Mouse (Mus musculus) limb, embryonic 11.5 days (tissue): ENCODE data around the gene Fam161a. TPM values are rescaled to one million over a fixed set of nuclear protein-coding genes. Genes with fewer than 3 reads are reported as not detected.

ENCODE experiments used
- ATAC-seq: fragments of 200-750 bp; cut with Nextera tagmentation; 2 replicates; pipeline ENCODE4 v1.8.0; 2017; ENCODE audit warnings: low read depth; ENCODE audit not compliant: insufficient number of reproducible peaks, low FRiP score, low TSS enrichment
- DNase-seq: peaks from one replicate; pipeline ENCODE4 v3.0.0-alpha.2; 2015; ENCODE audit warnings: low spot score
- H3K27ac ChIP-seq: fragments of 300-500 bp; sonication (generic); replicated peaks from 2 replicates; pipeline ENCODE4 v1.5.1; 2014; ENCODE audit warnings: low read depth, mild to moderate bottlenecking, low read length
- H3K27me3 ChIP-seq: fragments of 300-500 bp; sonication (generic); 2 replicates; pipeline ENCODE4 v1.6.1; 2014; ENCODE audit warnings: mild to moderate bottlenecking, low read length, mixed read lengths; ENCODE audit not compliant: control insufficient read depth, insufficient read depth
- H3K36me3 ChIP-seq: fragments of 300-500 bp; sonication (generic); 2 replicates; pipeline ENCODE4 v1.6.1; 2014; ENCODE audit warnings: mild to moderate bottlenecking, low read length, moderate library complexity, mixed read lengths; ENCODE audit not compliant: control insufficient read depth, insufficient read depth
- H3K4me1 ChIP-seq: fragments of 300-500 bp; sonication (generic); 2 replicates; pipeline ENCODE4 v1.6.1; 2014; ENCODE audit warnings: low read length, mixed read lengths; ENCODE audit not compliant: control insufficient read depth, insufficient read depth
- H3K4me2 ChIP-seq: fragments of 300-500 bp; sonication (generic); 2 replicates; pipeline ENCODE4 v1.6.1; 2014; ENCODE audit warnings: low read depth, mild to moderate bottlenecking, moderate library complexity; ENCODE audit not compliant: severe bottlenecking
- H3K4me3 ChIP-seq: fragments of 300-500 bp; sonication (generic); 2 replicates; pipeline ENCODE4 v1.5.1; 2014; ENCODE audit warnings: low read depth, low read length
- H3K9ac ChIP-seq: fragments of 300-500 bp; sonication (generic); 2 replicates; pipeline ENCODE4 v1.6.1; 2014; ENCODE audit warnings: mild to moderate bottlenecking, low read length
- H3K9me3 ChIP-seq: fragments of 300-500 bp; sonication (generic); 2 replicates; pipeline ENCODE4 v1.6.1; 2016; ENCODE audit warnings: low read length; ENCODE audit not compliant: control insufficient read depth
- WGBS: fragments of 180-500 bp; shearing (Covaris S2); extraction: QIAGEN DNeasy Blood & Tissue Kit; methylation state at CpG from one replicate; pipeline ENCODE4 v1.1.7; 2014; 5-methylcytosine and 5-hydroxymethylcytosine counted together
- polyA plus RNA-seq: library from polyadenylated mRNA; unstranded; fragments of >200 nt; fragmentation: Nextera tagmentation; extraction: Ambion mirVana; gene quantifications from 2 replicates; pipeline ENCODE4 v1.2.1, GENCODE M21; 2014

The Fam161a gene
- polyA plus RNA-seq, 1 experiment from 2014 or later: 2.5 TPM

DNA sequence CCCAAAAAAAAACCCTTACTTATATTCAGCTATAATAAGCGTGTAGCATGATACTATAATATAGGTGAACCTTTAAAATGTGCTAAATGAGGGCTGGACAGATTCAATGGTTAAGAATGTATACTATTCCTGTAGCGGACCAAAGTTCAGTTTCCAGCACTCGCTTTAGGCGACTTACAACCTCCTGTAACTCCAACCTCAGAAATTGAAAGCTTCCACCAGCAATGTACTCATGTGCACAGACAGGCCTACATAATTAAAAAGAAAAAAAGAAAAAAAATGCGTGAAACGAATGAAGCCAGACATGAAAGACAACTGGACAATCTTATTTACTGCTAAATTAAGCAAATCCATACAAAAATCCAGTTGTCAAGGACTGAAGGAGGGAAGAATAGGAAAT lies 24.5 kb upstream of the Fam161a start:
- H3K4me2 ChIP-seq: no peak overlapping the region
- H3K4me3 ChIP-seq: no peak overlapping the region
- H3K4me1 ChIP-seq: peaks cover 6% of the 10 kb centered on the region
- no peaks in the 10 kb centered on the region for H3K36me3 ChIP-seq
- no peak overlapping the region for H3K27ac ChIP-seq
- no peak overlapping the region for H3K9ac ChIP-seq
- 77% methylated on average over 6 of the region's 6 CpGs for WGBS
- no peak for DNase-seq
- H3K27me3 ChIP-seq: no peaks in the 10 kb centered on the region
- no peaks in the 10 kb centered on the region for H3K9me3 ChIP-seq
- ATAC-seq: no peak

DNA sequence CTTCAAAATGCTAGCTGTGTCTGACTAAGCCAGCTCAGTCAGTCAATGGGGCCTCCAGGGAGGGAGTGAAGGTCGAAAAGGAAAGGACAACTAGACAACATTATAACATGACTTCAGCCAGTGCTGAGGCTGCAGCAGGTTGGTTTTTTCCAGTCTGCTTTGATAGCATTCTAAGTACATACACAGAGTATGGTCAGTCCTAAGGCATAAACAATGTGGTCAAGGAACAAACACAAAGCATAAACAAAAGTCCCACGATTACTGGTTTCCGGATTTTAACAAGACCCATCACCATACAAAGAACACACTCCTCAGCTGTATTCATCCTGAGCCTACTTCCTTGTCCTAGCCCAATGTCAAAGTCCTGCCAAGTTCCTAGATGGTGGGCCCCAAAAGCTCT lies 21.8 kb upstream of the Fam161a start:
- H3K27me3 ChIP-seq: no peaks in the 10 kb centered on the region
- no peaks in the 10 kb centered on the region for H3K36me3 ChIP-seq
- DNase-seq: no peak
- H3K4me1 ChIP-seq: peaks cover 6% of the 10 kb centered on the region
- no peak overlapping the region for H3K4me2 ChIP-seq
- no peak for ATAC-seq
- no peak overlapping the region for H3K9ac ChIP-seq
- H3K4me3 ChIP-seq: no peak overlapping the region
- H3K9me3 ChIP-seq: no peaks in the 10 kb centered on the region
- 82% methylated on average over 3 of the region's 3 CpGs for WGBS
- no peak overlapping the region for H3K27ac ChIP-seq

DNA sequence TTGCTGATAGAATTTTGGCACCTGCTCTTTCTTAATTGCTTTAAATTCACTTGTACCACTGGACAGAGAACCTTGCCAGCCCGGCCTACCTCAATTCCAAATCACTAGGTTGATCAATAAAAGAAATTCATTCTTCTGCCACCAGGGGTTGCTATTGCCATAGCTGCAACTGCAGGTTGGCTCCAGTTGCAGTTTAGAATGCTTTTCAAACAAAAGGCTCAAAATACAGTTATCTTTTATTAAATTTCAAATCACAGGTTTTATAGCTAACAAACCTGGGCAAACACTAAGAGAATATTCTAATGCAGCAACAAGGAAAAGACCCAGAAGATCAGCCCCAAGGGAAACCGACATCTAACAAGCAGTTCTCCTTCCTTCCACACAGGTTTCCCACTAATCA lies 20.0 kb upstream of the Fam161a start:
- peak; percentile 36 for DNase-seq
- ATAC-seq: no peak
- no peaks in the 10 kb centered on the region for H3K27me3 ChIP-seq
- 50% methylated on average over 2 of the region's 2 CpGs for WGBS
- no peak overlapping the region for H3K9ac ChIP-seq
- no peaks in the 10 kb centered on the region for H3K9me3 ChIP-seq
- no peaks in the 10 kb centered on the region for H3K36me3 ChIP-seq
- H3K4me2 ChIP-seq: no peak overlapping the region
- H3K4me1 ChIP-seq: peaks cover 9% of the 10 kb centered on the region
- H3K27ac ChIP-seq: no peak overlapping the region
- no peak overlapping the region for H3K4me3 ChIP-seq

DNA sequence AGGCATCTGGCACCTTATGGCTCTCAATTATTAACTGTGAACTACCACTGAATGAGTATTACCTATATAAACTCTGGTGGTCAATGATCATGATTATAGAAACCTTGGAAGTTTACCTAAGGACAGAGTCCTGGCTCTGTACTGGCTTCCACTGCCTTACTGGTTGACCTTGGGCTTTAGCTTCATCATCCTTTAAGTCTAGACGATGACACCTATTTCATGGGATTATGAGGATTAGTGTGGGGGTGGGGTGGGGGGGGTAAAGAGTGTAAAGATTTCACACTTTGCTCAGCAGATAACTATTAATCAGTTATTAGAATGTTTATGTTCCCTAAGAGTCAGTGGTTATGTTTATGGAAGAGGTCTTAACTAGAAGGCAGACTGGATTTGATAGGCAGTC lies 17.5 kb upstream of the Fam161a start:
- DNase-seq (no peak), ATAC-seq (no peak)
- peak overlapping the region; percentile 76; the same call in 1 of the 2 replicates for H3K9ac ChIP-seq
- H3K9me3 ChIP-seq: no peaks in the 10 kb centered on the region
- H3K4me2 ChIP-seq: peak overlapping the region; percentile 92
- H3K27ac ChIP-seq: no peak overlapping the region
- peak overlapping the region; percentile 63 for H3K4me3 ChIP-seq
- H3K4me1 ChIP-seq: peaks cover 9% of the 10 kb centered on the region
- H3K27me3 ChIP-seq: no peaks in the 10 kb centered on the region
- WGBS: 50% methylated on average over 1 of the region's 1 CpGs
- no peaks in the 10 kb centered on the region; the same call in 1 of the 2 replicates for H3K36me3 ChIP-seq

DNA sequence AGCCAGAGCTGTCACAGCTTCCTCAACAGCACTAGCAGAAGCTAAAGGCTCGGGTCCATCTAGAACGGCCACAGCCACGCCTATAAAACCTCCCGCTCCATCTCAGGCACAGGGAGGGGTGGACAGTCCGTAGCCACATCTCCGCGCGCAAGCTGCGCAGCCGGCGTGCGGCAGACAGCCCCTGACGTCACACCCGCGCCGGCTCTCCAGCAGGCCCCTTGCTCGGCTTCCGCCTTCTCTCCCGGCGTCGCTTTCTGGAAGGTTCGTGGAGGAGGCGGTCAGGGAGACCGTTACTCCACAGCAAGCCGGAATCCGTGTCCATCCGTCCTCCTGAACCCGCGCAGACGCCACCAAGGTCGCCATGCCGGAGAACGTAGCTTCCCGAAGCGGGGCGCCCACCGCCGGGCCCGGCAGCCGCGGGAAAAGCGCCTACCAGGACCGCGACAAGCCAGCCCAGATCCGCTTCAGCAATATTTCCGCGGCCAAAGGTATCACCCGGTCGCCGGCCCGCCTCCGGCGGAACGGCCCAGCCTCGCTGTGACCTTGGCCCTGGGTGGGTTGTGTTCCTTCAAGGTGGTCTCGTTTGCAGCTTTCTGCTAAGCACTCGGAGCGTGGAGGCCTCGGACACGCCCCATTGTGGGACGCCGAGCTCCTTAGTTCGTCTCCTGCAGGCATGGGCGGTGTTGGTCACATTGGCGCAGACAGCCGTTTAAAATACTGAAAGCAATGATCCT lies 16.8 kb upstream of the Fam161a start, which contains the start of gene Cct4:
Cct4 (plus strand) TSS at position 127 of the 734 bp plus-strand sequence.
- DNase-seq: peak; percentile 94
- H3K4me1 ChIP-seq: peaks cover 9% of the 10 kb centered on the region
- peaks cover 2% of the 10 kb centered on the region; the same call in 1 of the 2 replicates for H3K36me3 ChIP-seq
- peak within 1 kb of the TSS; percentile 63 for H3K4me3 ChIP-seq
- H3K4me2 ChIP-seq: peak within 1 kb of the TSS; percentile 92
- peak within 1 kb of the TSS; percentile 76 for H3K9ac ChIP-seq
- peak within 1 kb of the TSS; percentile 81 for H3K27ac ChIP-seq
- WGBS: under 1% methylated on average over 66 of the region's 66 CpGs
- H3K27me3 ChIP-seq: no peaks in the 10 kb centered on the region
- ATAC-seq: peak; percentile 98
- H3K9me3 ChIP-seq: no peaks in the 10 kb centered on the region

DNA sequence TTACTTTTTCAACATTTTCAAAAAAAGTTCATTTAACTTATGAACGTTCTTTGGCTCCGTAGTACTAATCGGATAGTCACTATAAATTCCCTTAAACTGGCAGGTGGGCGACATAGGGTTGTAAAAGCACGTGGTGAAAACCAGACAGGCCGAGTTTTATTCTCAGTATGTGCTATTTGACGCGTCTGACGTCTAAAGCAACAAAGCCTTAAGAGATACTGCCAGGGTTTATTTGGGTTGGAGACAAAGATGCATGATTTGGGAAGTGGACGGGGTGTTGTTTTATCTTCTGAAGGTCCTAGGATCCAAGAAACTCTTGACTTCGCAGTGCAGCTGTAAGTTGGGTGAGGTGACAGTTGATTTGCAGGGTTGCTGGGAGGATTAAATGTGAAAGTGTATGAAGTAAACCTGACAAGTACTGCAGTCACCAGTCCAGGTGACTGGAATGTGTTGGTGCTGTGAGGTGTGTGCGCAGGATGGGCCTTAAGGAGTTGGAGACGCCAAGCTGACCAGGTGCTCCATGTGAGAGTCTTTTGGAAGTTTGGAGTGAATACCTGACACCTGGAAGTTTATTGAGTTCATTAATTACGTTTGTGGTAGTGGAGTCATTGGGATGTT lies 16.0 kb upstream of the Fam161a start:
- peak overlapping the region; percentile 92 for H3K4me2 ChIP-seq
- ATAC-seq (no peak), DNase-seq (no peak)
- H3K9me3 ChIP-seq: no peaks in the 10 kb centered on the region
- peak overlapping the region; percentile 76 for H3K9ac ChIP-seq
- no peak overlapping the region for H3K27ac ChIP-seq
- H3K4me3 ChIP-seq: peak overlapping the region; percentile 63
- no peaks in the 10 kb centered on the region for H3K27me3 ChIP-seq
- H3K4me1 ChIP-seq: peaks cover 9% of the 10 kb centered on the region
- peaks cover 7% of the 10 kb centered on the region; the same call in 1 of the 2 replicates for H3K36me3 ChIP-seq
- 10% methylated on average over 14 of the region's 14 CpGs for WGBS

DNA sequence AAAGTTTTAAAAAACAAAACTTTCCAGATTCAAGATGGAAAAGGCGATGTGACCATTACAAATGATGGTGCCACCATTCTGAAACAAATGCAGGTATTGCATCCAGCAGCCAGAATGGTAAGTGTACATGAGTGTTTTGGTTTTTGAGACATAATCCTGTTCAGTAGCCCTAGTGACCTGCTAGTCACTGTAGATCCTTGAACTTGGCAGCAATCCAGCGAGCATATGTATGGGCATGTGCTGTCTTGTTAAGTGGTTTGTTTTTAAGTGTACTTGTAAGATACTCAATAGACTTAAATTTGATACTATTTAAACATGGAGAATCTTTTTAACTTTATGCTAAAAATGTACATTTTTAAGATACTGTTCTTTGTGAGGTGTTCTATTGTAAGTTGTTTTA lies 13.1 kb upstream of the Fam161a start:
- 96% methylated on average over 2 of the region's 2 CpGs for WGBS
- Histone ChIP-seq H3K4me1 (peaks cover 9% of the 10 kb centered on the region), H3K36me3 (peaks cover 19% of the 10 kb centered on the region), H3K9ac (no peak overlapping the region), H3K27ac (no peak overlapping the region), H3K4me2 (no peak overlapping the region), H3K27me3 (no peaks in the 10 kb centered on the region), H3K9me3 (no peaks in the 10 kb centered on the region), H3K4me3 (no peak overlapping the region)
- ATAC-seq: no peak
- no peak for DNase-seq

DNA sequence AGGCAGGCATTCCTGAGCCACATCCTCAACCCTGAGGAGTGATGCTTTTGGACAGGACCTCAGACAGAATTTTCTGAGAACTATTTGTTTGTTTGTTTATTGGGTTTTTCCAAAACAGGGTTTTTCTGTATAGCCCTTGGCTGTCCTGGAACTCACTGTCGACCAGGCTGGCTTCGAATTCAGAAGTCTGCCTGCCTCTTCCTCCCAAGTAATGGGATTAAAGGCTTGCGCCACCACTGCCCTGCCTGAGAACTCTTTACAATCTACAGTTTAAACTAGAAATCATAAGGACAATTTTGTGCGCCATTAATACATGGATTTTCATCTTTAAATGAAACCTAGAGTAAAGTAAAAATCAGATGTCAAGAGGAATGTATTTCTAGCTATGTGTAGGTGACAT lies 11.9 kb upstream of the Fam161a start:
- H3K9me3 ChIP-seq: no peaks in the 10 kb centered on the region
- no peak for DNase-seq
- H3K4me3 ChIP-seq: no peak overlapping the region
- H3K9ac ChIP-seq: no peak overlapping the region
- H3K27me3 ChIP-seq: no peaks in the 10 kb centered on the region
- H3K36me3 ChIP-seq: peaks cover 21% of the 10 kb centered on the region
- peaks cover 9% of the 10 kb centered on the region for H3K4me1 ChIP-seq
- H3K4me2 ChIP-seq: no peak overlapping the region
- ATAC-seq: no peak
- H3K27ac ChIP-seq: no peak overlapping the region
- WGBS: 92% methylated on average over 4 of the region's 4 CpGs
